9 mouse cellular contexts compared by ENCODE assay signal in genomic region chr10:93255294-93255693, GRCm38 (mm10). TPM values are rescaled to one million over a fixed set of nuclear protein-coding genes. Genes with fewer than 3 reads are reported as not detected.
DNase-seq lines count a peak whose midpoint lies in the region; ATAC-seq lines count a peak whose summit lies in the region.
"Had no signal": no experiment of that assay in that cellular context is flagged by ENCODE, and none has a peak within 500 bp of the region (broad histone marks: within the 10 kb centered on the region; RNA-seq: fewer than 3 reads in every experiment).

No protein-coding gene starts in this region.

- H3K4me3 ChIP-seq in heart, embryonic 12.5 days: no peak overlapping the region
- no peak overlapping the region for H3K4me3 ChIP-seq in embryonic facial prominence, embryonic 14.5 days (ENCODE audit: low read depth, low read length)
- H3K4me3 ChIP-seq in limb, embryonic 13.5 days: no peak overlapping the region

- H3K4me2 ChIP-seq in heart, embryonic 12.5 days: 0 out of 2 replicates have a peak overlapping the region, but pooled peaks have one; percentile 9
- H3K4me2 ChIP-seq in embryonic facial prominence, embryonic 14.5 days (ENCODE audit: low read depth, low read length): no peak overlapping the region
- peak overlapping the region; percentile 21; the same call in 1 of the 2 replicates for H3K4me2 ChIP-seq in limb, embryonic 13.5 days (replicated peaks)

- WGBS in heart, embryonic 12.5 days: 37% methylated on average over 13 of the region's 13 CpGs
- WGBS in embryonic facial prominence, embryonic 14.5 days: 25% methylated on average over 13 of the region's 13 CpGs
- WGBS in limb, embryonic 13.5 days: 40% methylated on average over 13 of the region's 13 CpGs

- no peak for ATAC-seq in heart, embryonic 12.5 days (ENCODE audit: insufficient number of reproducible peaks, low FRiP score)
- peak; percentile 45 for ATAC-seq in embryonic facial prominence, embryonic 14.5 days (ENCODE audit: low read depth)
- 0 out of 2 replicates have a peak, but pooled peaks have one; percentile 45 for ATAC-seq in limb, embryonic 13.5 days (ENCODE audit: low FRiP score, low read depth)

- H3K36me3 ChIP-seq in heart, embryonic 12.5 days: peaks cover 24% of the 10 kb centered on the region
- peaks cover 26% of the 10 kb centered on the region for H3K36me3 ChIP-seq in embryonic facial prominence, embryonic 14.5 days (ENCODE audit: control insufficient read depth, insufficient read depth, low read length)
- peaks cover 40% of the 10 kb centered on the region for H3K36me3 ChIP-seq in limb, embryonic 13.5 days

- no peak overlapping the region for H3K9ac ChIP-seq in heart, embryonic 12.5 days
- H3K9ac ChIP-seq in embryonic facial prominence, embryonic 14.5 days (ENCODE audit: low read depth, low read length): no peak overlapping the region
- 0 out of 2 replicates have a peak overlapping the region, but pooled peaks have one; percentile 9 for H3K9ac ChIP-seq in limb, embryonic 13.5 days

- peaks cover 37% of the 10 kb centered on the region for H3K4me1 ChIP-seq in heart, embryonic 12.5 days (replicated peaks)
- H3K4me1 ChIP-seq in embryonic facial prominence, embryonic 14.5 days (ENCODE audit: control insufficient read depth, insufficient read depth, low read length): peaks cover 15% of the 10 kb centered on the region
- H3K4me1 ChIP-seq in limb, embryonic 13.5 days: peaks cover 62% of the 10 kb centered on the region

- peak overlapping the region; percentile 72 for H3K27ac ChIP-seq in heart, embryonic 12.5 days (ENCODE audit: poor library complexity, severe bottlenecking)
- peak overlapping the region; percentile 74 for H3K27ac ChIP-seq in embryonic facial prominence, embryonic 14.5 days (replicated peaks; ENCODE audit: low read depth, low read length)
- peak overlapping the region; percentile 74 for H3K27ac ChIP-seq in limb, embryonic 13.5 days

- H3K27me3 ChIP-seq in heart, embryonic 12.5 days (replicated peaks): no peaks in the 10 kb centered on the region
- no peaks in the 10 kb centered on the region for H3K27me3 ChIP-seq in embryonic facial prominence, embryonic 14.5 days (replicated peaks; ENCODE audit: control insufficient read depth, insufficient read depth, low read length)
- H3K27me3 ChIP-seq in limb, embryonic 13.5 days: no peaks in the 10 kb centered on the region
- H3K27me3 ChIP-seq: CH12.LX had no signal

- H3K9me3 ChIP-seq in heart, embryonic 12.5 days (replicated peaks): no peaks in the 10 kb centered on the region
- no peaks in the 10 kb centered on the region for H3K9me3 ChIP-seq in embryonic facial prominence, embryonic 14.5 days (ENCODE audit: control insufficient read depth, low read length)
- no peaks in the 10 kb centered on the region for H3K9me3 ChIP-seq in limb, embryonic 13.5 days

- no peak for DNase-seq in heart, postnatal 4 days
- DNase-seq in brain, adult 2 months (ENCODE audit: low read depth, low spot score): peak; percentile 86
- DNase-seq in embryonic facial prominence, embryonic 14.5 days (ENCODE audit: low spot score): peak; percentile 72
- no peak for DNase-seq in embryo, embryonic 10 days (ENCODE audit: low spot score)
- no peak for DNase-seq in urinary bladder, postnatal 36 days (ENCODE audit: low spot score in 2 of 2)
- DNase-seq in yolk sac, embryonic 10.5 days (ENCODE audit: low spot score): no peak

RNA-seq across cellular contexts. Expression of gene Elk3, which starts 55.6 kb away (rescaled TPM):
- 36.8 and 41.0 TPM in 2 replicates for polyA plus RNA-seq in heart, embryonic 12.5 days (2016; fragmentation: Nextera tagmentation; extraction: Ambion mirVana)
- total RNA-seq in heart, postnatal 4 days (2021): 100 to 1,000 TPM; 102 to 103 TPM
- polyA plus RNA-seq in embryonic facial prominence, embryonic 14.5 days (2014; fragmentation: Nextera tagmentation; extraction: Ambion mirVana): 34.4 and 39.4 TPM in 2 replicates
- polyA plus RNA-seq in limb, embryonic 13.5 days (2015; fragmentation: Nextera tagmentation; extraction: Ambion mirVana): 48.6 and 49.2 TPM in 2 replicates

Comparison
In these comparisons a context has a peak if more than half of its experiments do, and no peak if none do; other contexts are left out.
1. DNase-seq: peak in brain, adult 2 months (single experiment) and embryonic facial prominence, embryonic 14.5 days (single experiment); none in heart, postnatal 4 days (single experiment), embryo, embryonic 10 days (single experiment), urinary bladder, postnatal 36 days (0 of 2) and yolk sac, embryonic 10.5 days (single experiment).
2. Peak in every context shown above with its lines, with median percentiles within 50 percentile points of each other: H3K27ac ChIP-seq.